Mouse (Mus musculus) ES-E14 (cell line): ENCODE results near the gene Tbc1d8. TPM values are rescaled to one million over a fixed set of nuclear protein-coding genes. Genes with fewer than 3 reads are reported as not detected.

Experiments
- DNase-seq: peaks from one replicate; pipeline ENCODE4 v3.0.0-alpha.2; 2013; ENCODE audit warnings: low read depth, low spot score
- H3K27ac ChIP-seq: 2 replicates; pipeline ENCODE4 v1.5.1; 2012; ENCODE audit warnings: low read depth, mild to moderate bottlenecking, low read length, moderate library complexity, mixed read lengths; ENCODE audit not compliant: poor library complexity, insufficient read depth, severe bottlenecking
- H3K36me3 ChIP-seq: 2 replicates; pipeline ENCODE4 v1.6.1; 2012; ENCODE audit warnings: mild to moderate bottlenecking, low read length, moderate library complexity, mixed read lengths; ENCODE audit not compliant: control insufficient read depth, poor library complexity, insufficient read depth, severe bottlenecking
- H3K4me1 ChIP-seq, 2 experiments: fragments of 150-350 bp in 1 of 2; sonication (generic) in 1 of 2; 2 replicates each; pipeline ENCODE4 v1.6.1; 2012; ENCODE audit warnings: low read length in 2 of 2, mild to moderate bottlenecking in 1 of 2, mixed read lengths in 1 of 2; ENCODE audit not compliant: control insufficient read depth in 2 of 2, insufficient read depth in 2 of 2, poor library complexity in 1 of 2
- H3K4me3 ChIP-seq, 2 experiments: fragments of 150-350 bp in 1 of 2; sonication (generic) in 1 of 2; 2 replicates each; pipeline ENCODE4 v1.5.1; 2012; ENCODE audit warnings: low read length in 2 of 2, low read depth in 1 of 2, mild to moderate bottlenecking in 1 of 2, mixed read lengths in 1 of 2; ENCODE audit not compliant: insufficient read depth in 1 of 2, poor library complexity in 1 of 2, severe bottlenecking in 1 of 2
- H3K9ac ChIP-seq: 2 replicates; pipeline ENCODE4 v1.6.1; 2012; ENCODE audit warnings: low read depth, mild to moderate bottlenecking, low read length, mixed read lengths; ENCODE audit not compliant: poor library complexity, insufficient read depth, severe bottlenecking
- H3K9me3 ChIP-seq: fragments of 150-350 bp; sonication (generic); 2 replicates; pipeline ENCODE4 v1.6.1; 2012; ENCODE audit warnings: low read depth, mild to moderate bottlenecking, low read length; ENCODE audit not compliant: control insufficient read depth, insufficient read depth
- CHD2 ChIP-seq: IDR thresholded peaks from 2 replicates; pipeline ENCODE4 v1.6.1; 2014; ENCODE audit warnings: mild to moderate bottlenecking, low read depth, low read length, inconsistent platforms
- HCFC1 ChIP-seq: IDR thresholded peaks from 2 replicates; pipeline ENCODE4 v1.6.1; 2012; ENCODE audit warnings: low read length, inconsistent platforms, borderline replicate concordance; ENCODE audit not compliant: insufficient read depth
- MAFK ChIP-seq: IDR thresholded peaks from 2 replicates; pipeline ENCODE4 v1.6.1; 2014; ENCODE audit warnings: mild to moderate bottlenecking, low read depth, low read length, inconsistent platforms; ENCODE audit not compliant: insufficient read depth
- ZC3H11A ChIP-seq: IDR thresholded peaks from 2 replicates; pipeline ENCODE4 v1.6.1; 2012; ENCODE audit warnings: low read depth, mild to moderate bottlenecking, inconsistent platforms, low read length, borderline replicate concordance
- ZNF384 ChIP-seq: IDR thresholded peaks from 2 replicates; pipeline ENCODE4 v1.6.1; 2012; ENCODE audit warnings: low read depth, low read length, inconsistent platforms
- in situ Hi-C, 2 experiments: fragments of 600-800 bp; cut with MboI; formaldehyde crosslinking; loops; one replicate each; pipeline ENCODE4 v1.15.1; 2025; ENCODE audit warnings: low sequenced_read_pairs in 2 of 2, inconsistent platforms in 1 of 2; ENCODE audit not compliant: unreplicated experiment in 2 of 2
- total RNA-seq: library from RNA; depleted of rRNA; stranded (reverse); fragments of 300-350 nt; gene quantifications from 2 replicates; pipeline ENCODE4 v1.2.3, GENCODE M21; 2012

Gene Tbc1d8
- total RNA-seq, 1 experiment: 6.1 TPM

GRCm38 (mm10) chr1:39398284-39398683 lies 80.3 kb downstream of the Tbc1d8 start:
- no peak for TF ChIP-seq ZNF384
- no peak for TF ChIP-seq ZC3H11A
- no peak for TF ChIP-seq MAFK
- TF ChIP-seq HCFC1: no peak
- no peak for TF ChIP-seq CHD2
- H3K9ac ChIP-seq: no peak overlapping the region
- in situ Hi-C loops: loop anchor here in 1 of 2 experiments (25.0 kb wide), 1 partner anchor 114 kb away; no protein-coding TSS in a partner anchor

GRCm38 (mm10) chr1:39396347-39396746 lies 82.2 kb downstream of the Tbc1d8 start:
- Histone ChIP-seq H3K36me3 (no peaks in the 10 kb centered on the region), H3K4me3 (no peak overlapping the region), H3K9me3 (no peaks in the 10 kb centered on the region), H3K27ac (no peak overlapping the region), H3K9ac (no peak overlapping the region), H3K4me1 (peaks cover 0 to 4% of the 10 kb centered on the region in 2 experiments; a peak in 1 of 4 replicates)
- no peak for DNase-seq
- TF ChIP-seq CHD2: no peak
- no peak for TF ChIP-seq HCFC1
- no peak for TF ChIP-seq ZC3H11A
- no peak for TF ChIP-seq ZNF384
- TF ChIP-seq MAFK: no peak
- in situ Hi-C loops: loop anchor here in 1 of 2 experiments (25.0 kb wide), 1 partner anchor 116 kb away; no protein-coding TSS in a partner anchor

More at GRCm38 (mm10) chr1:39398284-39398683, 80.3 kb downstream of the Tbc1d8 start:
- Histone ChIP-seq H3K4me1 (peaks cover 0 to 4% of the 10 kb centered on the region in 2 experiments; a peak in 1 of 4 replicates), H3K9me3 (no peaks in the 10 kb centered on the region), H3K4me3 (no peak overlapping the region), H3K27ac (no peak overlapping the region), H3K36me3 (peaks cover 4% of the 10 kb centered on the region; the same call in 1 of the 2 replicates)
- DNase-seq: no peak

GRCm38 (mm10) chr1:39394650-39395049 lies 83.9 kb downstream of the Tbc1d8 start:
- Histone ChIP-seq H3K4me1 (peaks cover 0 to 4% of the 10 kb centered on the region in 2 experiments; a peak in 1 of 4 replicates), H3K27ac (no peak overlapping the region), H3K9me3 (no peaks in the 10 kb centered on the region), H3K9ac (no peak overlapping the region), H3K4me3 (no peak overlapping the region), H3K36me3 (no peaks in the 10 kb centered on the region)
- in situ Hi-C loops: loop anchor here in 1 of 2 experiments (25.0 kb wide), 1 partner anchor 118 kb away; no protein-coding TSS in a partner anchor
- DNase-seq: no peak
- TF ChIP-seq ZC3H11A (no peak), CHD2 (no peak), MAFK (no peak), HCFC1 (no peak), ZNF384 (no peak)

GRCm38 (mm10) chr1:39394096-39394495 lies 84.5 kb downstream of the Tbc1d8 start:
- H3K4me1 ChIP-seq: peaks cover 0 to 3% of the 10 kb centered on the region in 2 experiments; a peak in 1 of 4 replicates
- H3K36me3 ChIP-seq: no peaks in the 10 kb centered on the region
- no peak overlapping the region for H3K9ac ChIP-seq
- no peak overlapping the region for H3K4me3 ChIP-seq
- no peak for TF ChIP-seq ZNF384
- TF ChIP-seq ZC3H11A: no peak
- TF ChIP-seq MAFK: no peak
- TF ChIP-seq HCFC1: no peak
- no peak for TF ChIP-seq CHD2
- DNase-seq: no peak
- H3K27ac ChIP-seq: no peak overlapping the region
- H3K9me3 ChIP-seq: no peaks in the 10 kb centered on the region
- in situ Hi-C loops: loop anchor here in 1 of 2 experiments (25.0 kb wide), 1 partner anchor 118 kb away; no protein-coding TSS in a partner anchor
